Mouse (Mus musculus) T-helper 1 cell (primary cell): ENCODE measurements around the gene Rxfp1.

ENCODE experiments used
- in situ Hi-C: fragments of 300-600 bp; cut with MboI, MseI; formaldehyde crosslinking; loops from one replicate; pipeline ENCODE4 v1.15.1; 2025; ENCODE audit warnings: high pct_unique_total_duplicates

The Rxfp1 gene

GRCm38 (mm10) chr3:79673082-79673481 lies 64.6 kb downstream of the Rxfp1 start:
- in situ Hi-C loops, result loop anchor here (10.0 kb wide), 1 partner anchor 1848 kb away; no protein-coding TSS in a partner anchor

- in situ Hi-C loops, result loop anchor here (10.0 kb wide), 1 partner anchor 1847 kb away; no protein-coding TSS in a partner anchor
Observed at GRCm38 (mm10) chr3:79672188-79672587, 65.5 kb downstream of the Rxfp1 start.

GRCm38 (mm10) chr3:79670556-79670955 lies 67.1 kb downstream of the Rxfp1 start:
- in situ Hi-C loops, result loop anchor here (10.0 kb wide), 1 partner anchor 1846 kb away; no protein-coding TSS in a partner anchor

GRCm38 (mm10) chr3:79664787-79665408 lies 72.8 kb downstream of the Rxfp1 start:
- in situ Hi-C loops, result loop anchor here (5.0 kb wide), 1 partner anchor 147 kb away; no protein-coding TSS in a partner anchor

- in situ Hi-C loops, result no loop called here
Observed at GRCm38 (mm10) chr3:79656682-79657081, 81.0 kb downstream of the Rxfp1 start.

GRCm38 (mm10) chr3:79652129-79652528 lies 85.6 kb downstream of the Rxfp1 start:
- in situ Hi-C loops, result no loop called here

- in situ Hi-C loops, result no loop called here
Observed at GRCm38 (mm10) chr3:79629416-79629730, 108.3 kb downstream of the Rxfp1 start, which contains the start of gene Etfdh. Gene Etfdh, minus strand, starts transcription at chr3:79629500.

- in situ Hi-C loops, result no loop called here
Observed at GRCm38 (mm10) chr3:79628561-79629415, 108.9 kb downstream of the Rxfp1 start, which contains the start of gene 4930579G24Rik. Gene 4930579G24Rik, plus strand, starts transcription at chr3:79629079.

GRCm38 (mm10) chr3:79628182-79628560 lies 109.5 kb downstream of the Rxfp1 start:
- in situ Hi-C loops, result no loop called here

GRCm38 (mm10) chr3:79627484-79628181 lies 110.0 kb downstream of the Rxfp1 start:
- in situ Hi-C loops, result no loop called here

- in situ Hi-C loops, result no loop called here
Observed at GRCm38 (mm10) chr3:79609886-79610285, 127.8 kb downstream of the Rxfp1 start.

GRCm38 (mm10) chr3:79595468-79595867 lies 142.2 kb downstream of the Rxfp1 start:
- in situ Hi-C loops, result no loop called here

- in situ Hi-C loops, result no loop called here
Observed at GRCm38 (mm10) chr3:79591793-79592471, 145.7 kb downstream of the Rxfp1 start.
